23 mouse cellular contexts compared by ENCODE assay signal in genomic region chr4:97607169-97607568, GRCm38 (mm10).
A peak's percentile ranks its signal among the peaks of the same experiment; 100 is the strongest.
DNase-seq lines count a peak whose midpoint lies in the region; ATAC-seq and TF ChIP-seq lines count a peak whose summit lies in the region.
"Had no signal": no experiment of that assay in that cellular context is flagged by ENCODE, and none has a peak within 500 bp of the region (broad histone marks: within the 10 kb centered on the region; RNA-seq: fewer than 3 reads in every experiment).

No protein-coding gene starts in this region.

- whole genome bisulfite sequencing in forebrain, embryonic 10.5 days: 80% methylated on average over 1 of the region's 1 CpGs
- 73% methylated on average over 1 of the region's 1 CpGs for WGBS in forebrain, embryonic 11.5 days
- WGBS in hindbrain, postnatal 0 days: 92% methylated on average over 1 of the region's 1 CpGs
- WGBS in hindbrain, embryonic 12.5 days: 69% methylated on average over 1 of the region's 1 CpGs
- 85% methylated on average over 1 of the region's 1 CpGs for WGBS in embryonic facial prominence, embryonic 10.5 days
- 65% methylated on average over 1 of the region's 1 CpGs for WGBS in intestine, embryonic 15.5 days
- 81% methylated on average over 1 of the region's 1 CpGs for WGBS in kidney, adult 2 months

- TF ChIP-seq POLR2A in kidney, adult 2 months (IDR thresholded peaks at IDR 0.05; ENCODE audit: low read depth, low read length): no peak

- H3K9me3 ChIP-seq in forebrain, embryonic 10.5 days: no peaks in the 10 kb centered on the region
- no peaks in the 10 kb centered on the region for H3K9me3 ChIP-seq in forebrain, embryonic 11.5 days (ENCODE audit: control insufficient read depth, low read length)
- no peaks in the 10 kb centered on the region for H3K9me3 ChIP-seq in hindbrain, postnatal 0 days (ENCODE audit: low read length)
- no peaks in the 10 kb centered on the region for H3K9me3 ChIP-seq in hindbrain, embryonic 12.5 days (replicated peaks)
- no peaks in the 10 kb centered on the region for H3K9me3 ChIP-seq in embryonic facial prominence, embryonic 10.5 days
- H3K9me3 ChIP-seq in intestine, embryonic 15.5 days: no peaks in the 10 kb centered on the region
- H3K9me3 ChIP-seq: embryonic facial prominence, embryonic 12.5 days; heart, embryonic 13.5 days; hindbrain, embryonic 15.5 days had no signal

- H3K4me1 ChIP-seq in forebrain, embryonic 10.5 days: peaks cover 52% of the 10 kb centered on the region
- peaks cover 4% of the 10 kb centered on the region for H3K4me1 ChIP-seq in forebrain, embryonic 11.5 days (replicated peaks; ENCODE audit: control insufficient read depth, insufficient read depth, low read length)
- H3K4me1 ChIP-seq in hindbrain, postnatal 0 days (ENCODE audit: insufficient read depth, low read length): peaks cover 29% of the 10 kb centered on the region
- H3K4me1 ChIP-seq in hindbrain, embryonic 12.5 days: peaks cover 10% of the 10 kb centered on the region
- H3K4me1 ChIP-seq in embryonic facial prominence, embryonic 10.5 days: peaks cover 57% of the 10 kb centered on the region
- peaks cover 7% of the 10 kb centered on the region for H3K4me1 ChIP-seq in intestine, embryonic 15.5 days (replicated peaks)
- H3K4me1 ChIP-seq in kidney, adult 2 months (ENCODE audit: control insufficient read depth, insufficient read depth, low read length): no peaks in the 10 kb centered on the region

- TF ChIP-seq CTCF in hindbrain, postnatal 0 days (IDR thresholded peaks at IDR 0.05; ENCODE audit: low read depth): no peak
- TF ChIP-seq CTCF in kidney, adult 2 months (conservative IDR thresholded peaks at IDR 0.05; ENCODE audit: insufficient read depth, insufficient read length, low read depth, low read length): no peak

- H3K4me3 ChIP-seq in forebrain, embryonic 10.5 days: no peak overlapping the region
- no peak overlapping the region for H3K4me3 ChIP-seq in forebrain, embryonic 11.5 days (ENCODE audit: low read depth, low read length)
- H3K4me3 ChIP-seq in hindbrain, postnatal 0 days (ENCODE audit: low read length): no peak overlapping the region
- no peak overlapping the region for H3K4me3 ChIP-seq in hindbrain, embryonic 12.5 days
- H3K4me3 ChIP-seq in embryonic facial prominence, embryonic 10.5 days: no peak overlapping the region
- no peak overlapping the region for H3K4me3 ChIP-seq in intestine, embryonic 15.5 days (replicated peaks)
- no peak overlapping the region for H3K4me3 ChIP-seq in kidney, adult 2 months (ENCODE audit: insufficient read depth, low read depth, low read length)
- H3K4me3 ChIP-seq: embryonic facial prominence, embryonic 12.5 days; heart, embryonic 13.5 days; hindbrain, embryonic 15.5 days had no signal

- DNase-seq in forebrain, embryonic 10.5 days (ENCODE audit: extremely low spot score, low spot score): no peak
- DNase-seq in forebrain, embryonic 11.5 days (ENCODE audit: low spot score): no peak
- no peak for DNase-seq in hindbrain, postnatal 0 days (ENCODE audit: low spot score)
- DNase-seq in embryonic facial prominence, embryonic 10.5 days (ENCODE audit: low spot score): no peak
- no peak for DNase-seq in Muller cell, postnatal 12 days (ENCODE audit: inconsistent ontology term)
- no peak for DNase-seq in kidney, adult 2 months
- DNase-seq: adrenal gland, postnatal 10 days; B cell, adult 2 months; cerebellum, adult 11 months; cerebellum, adult 8-10 months; cerebellum, postnatal 14 days; embryo, embryonic 11 days; gastrocnemius, postnatal 36 days; heart, adult 11 months; heart, postnatal 4 days had no signal

- H3K36me3 ChIP-seq in forebrain, embryonic 10.5 days (replicated peaks): no peaks in the 10 kb centered on the region
- H3K36me3 ChIP-seq in forebrain, embryonic 11.5 days (ENCODE audit: control insufficient read depth, insufficient read depth, low read length): no peaks in the 10 kb centered on the region
- no peaks in the 10 kb centered on the region for H3K36me3 ChIP-seq in hindbrain, postnatal 0 days (ENCODE audit: insufficient read depth, low read length)
- H3K36me3 ChIP-seq in hindbrain, embryonic 12.5 days: no peaks in the 10 kb centered on the region
- H3K36me3 ChIP-seq in embryonic facial prominence, embryonic 10.5 days (replicated peaks): no peaks in the 10 kb centered on the region; the same call in 1 of the 2 replicates
- H3K36me3 ChIP-seq in intestine, embryonic 15.5 days: no peaks in the 10 kb centered on the region
- no peaks in the 10 kb centered on the region for H3K36me3 ChIP-seq in kidney, adult 2 months (ENCODE audit: control insufficient read depth, insufficient read depth, low read length)
- H3K36me3 ChIP-seq: embryonic facial prominence, embryonic 12.5 days; G1E; heart, embryonic 13.5 days; hindbrain, embryonic 15.5 days had no signal

- H3K9ac ChIP-seq in forebrain, embryonic 11.5 days (ENCODE audit: low read length): no peak overlapping the region
- no peak overlapping the region for H3K9ac ChIP-seq in hindbrain, postnatal 0 days (replicated peaks; ENCODE audit: low read length)
- no peak overlapping the region for H3K9ac ChIP-seq in hindbrain, embryonic 12.5 days
- no peak overlapping the region for H3K9ac ChIP-seq in intestine, embryonic 15.5 days
- H3K9ac ChIP-seq: embryonic facial prominence, embryonic 12.5 days; heart, embryonic 13.5 days; hindbrain, embryonic 15.5 days had no signal

- H3K27me3 ChIP-seq in forebrain, embryonic 10.5 days (ENCODE audit: poor library complexity, severe bottlenecking): peaks cover 9% of the 10 kb centered on the region; the same call in 1 of the 2 replicates
- H3K27me3 ChIP-seq in forebrain, embryonic 11.5 days (ENCODE audit: control insufficient read depth, insufficient read depth, low read length): no peaks in the 10 kb centered on the region
- H3K27me3 ChIP-seq in hindbrain, postnatal 0 days (ENCODE audit: insufficient read depth, low read length): no peaks in the 10 kb centered on the region
- H3K27me3 ChIP-seq in hindbrain, embryonic 12.5 days: no peaks in the 10 kb centered on the region
- no peaks in the 10 kb centered on the region for H3K27me3 ChIP-seq in embryonic facial prominence, embryonic 10.5 days (replicated peaks; ENCODE audit: low read depth, poor library complexity, severe bottlenecking)
- no peaks in the 10 kb centered on the region for H3K27me3 ChIP-seq in intestine, embryonic 15.5 days (replicated peaks)
- no peaks in the 10 kb centered on the region for H3K27me3 ChIP-seq in kidney, adult 2 months (replicated peaks; ENCODE audit: control insufficient read depth, insufficient read depth, low read length)
- H3K27me3 ChIP-seq: embryonic facial prominence, embryonic 12.5 days; heart, embryonic 13.5 days; hindbrain, embryonic 15.5 days had no signal

- no peak overlapping the region for H3K4me2 ChIP-seq in forebrain, embryonic 11.5 days (ENCODE audit: low read depth, low read length, severe bottlenecking)
- H3K4me2 ChIP-seq in hindbrain, postnatal 0 days (ENCODE audit: low read depth, low read length): no peak overlapping the region
- no peak overlapping the region for H3K4me2 ChIP-seq in hindbrain, embryonic 12.5 days (replicated peaks)
- no peak overlapping the region for H3K4me2 ChIP-seq in intestine, embryonic 15.5 days (replicated peaks)
- H3K4me2 ChIP-seq: embryonic facial prominence, embryonic 12.5 days; heart, embryonic 13.5 days; hindbrain, embryonic 15.5 days had no signal

- H3K27ac ChIP-seq in forebrain, embryonic 10.5 days: peak overlapping the region; percentile 51; the same call in 1 of the 2 replicates
- no peak overlapping the region for H3K27ac ChIP-seq in forebrain, embryonic 11.5 days (ENCODE audit: low read depth, low read length)
- H3K27ac ChIP-seq in hindbrain, postnatal 0 days: 0 out of 2 replicates have a peak overlapping the region, but pooled peaks have one; percentile 41
- no peak overlapping the region for H3K27ac ChIP-seq in hindbrain, embryonic 12.5 days
- H3K27ac ChIP-seq in embryonic facial prominence, embryonic 10.5 days (replicated peaks): peak overlapping the region; percentile 31; the same call in 1 of the 2 replicates
- no peak overlapping the region for H3K27ac ChIP-seq in intestine, embryonic 15.5 days
- H3K27ac ChIP-seq in kidney, adult 2 months (ENCODE audit: insufficient read depth, low read depth, low read length): no peak overlapping the region
- H3K27ac ChIP-seq: embryonic facial prominence, embryonic 12.5 days; heart, embryonic 13.5 days; hindbrain, embryonic 15.5 days had no signal

- no peak for ATAC-seq in forebrain, embryonic 11.5 days (replicated peaks; ENCODE audit: low FRiP score)
- no peak for ATAC-seq in hindbrain, postnatal 0 days
- no peak for ATAC-seq in hindbrain, embryonic 12.5 days (ENCODE audit: low FRiP score)
- ATAC-seq in intestine, embryonic 15.5 days: peak; percentile 83
- ATAC-seq: CD4-positive, CD25-positive, alpha-beta regulatory T cell, adult 4 months; inflammation-experienced regulatory T-cells, adult 6 months had no signal

Comparison
In these comparisons a context has a peak if more than half of its experiments do, and no peak if none do; other contexts are left out.
1. H3K27ac ChIP-seq: peak in forebrain, embryonic 10.5 days (single experiment), hindbrain, postnatal 0 days (single experiment) and embryonic facial prominence, embryonic 10.5 days (single experiment); none in forebrain, embryonic 11.5 days (single experiment), hindbrain, embryonic 12.5 days (single experiment), intestine, embryonic 15.5 days (single experiment) and kidney, adult 2 months (single experiment).